Mouse (Mus musculus): ENCODE measurements around the gene Tpbg.
"Not testable (repeated sequence)": the region's sequence is repeated elsewhere in the genome, so short reads cannot be mapped to it uniquely, and the experiment has no call there.

Tpbg gene

GRCm38 (mm10) chr9:85842351-85843011 lies at the start of gene Tpbg:
Gene Tpbg (plus strand): TSS chr9:85842380.
- peak; percentile 39 for DNase-seq (ENCODE audit: low read depth, low spot score)

GRCm38 (mm10) chr9:85801986-85802385 lies 40.2 kb upstream of the Tpbg start:
- DNase-seq (ENCODE audit: low read depth, low spot score), result not testable (repeated sequence)

- DNase-seq (ENCODE audit: low read depth, low spot score), result no peak
These were observed 39.6 kb upstream of the Tpbg start for GRCm38 (mm10) chr9:85802563-85802962.

- DNase-seq (ENCODE audit: low read depth, low spot score), result no peak
These were observed 35.8 kb upstream of the Tpbg start for GRCm38 (mm10) chr9:85806411-85806810.

GRCm38 (mm10) chr9:85809246-85809645 lies 32.9 kb upstream of the Tpbg start:
- no peak for DNase-seq (ENCODE audit: low read depth, low spot score)

- DNase-seq (ENCODE audit: low read depth, low spot score), result no peak
These were observed 21.4 kb upstream of the Tpbg start for GRCm38 (mm10) chr9:85820829-85821228.

- DNase-seq (ENCODE audit: low read depth, low spot score), result no peak
These were observed 6.4 kb upstream of the Tpbg start for GRCm38 (mm10) chr9:85835521-85836425.

- no peak for DNase-seq (ENCODE audit: low read depth, low spot score)
These were observed 2.6 kb upstream of the Tpbg start for GRCm38 (mm10) chr9:85839626-85840025.

- DNase-seq (ENCODE audit: low read depth, low spot score), result peak; percentile 30
These were observed 289 bp upstream of the Tpbg start for GRCm38 (mm10) chr9:85841891-85842290.

- DNase-seq (ENCODE audit: low read depth, low spot score), result peak; percentile 35
These were observed 1.1 kb downstream of the Tpbg start for GRCm38 (mm10) chr9:85843031-85843890.

- no peak for DNase-seq (ENCODE audit: low read depth, low spot score)
These were observed 1.9 kb downstream of the Tpbg start for GRCm38 (mm10) chr9:85843891-85844646.

GRCm38 (mm10) chr9:85844647-85844983 lies 2.4 kb downstream of the Tpbg start:
- no peak for DNase-seq (ENCODE audit: low read depth, low spot score)

- no peak for DNase-seq (ENCODE audit: low read depth, low spot score)
These were observed 4.0 kb downstream of the Tpbg start for GRCm38 (mm10) chr9:85846186-85846585.

- no peak for DNase-seq (ENCODE audit: low read depth, low spot score)
These were observed 12.6 kb downstream of the Tpbg start for GRCm38 (mm10) chr9:85854780-85855179.

GRCm38 (mm10) chr9:85856511-85856910 lies 14.3 kb downstream of the Tpbg start:
- no peak for DNase-seq (ENCODE audit: low read depth, low spot score)

GRCm38 (mm10) chr9:85861065-85861464 lies 18.9 kb downstream of the Tpbg start:
- no peak for DNase-seq (ENCODE audit: low read depth, low spot score)

- no peak for DNase-seq (ENCODE audit: low read depth, low spot score)
These were observed 20.4 kb downstream of the Tpbg start for GRCm38 (mm10) chr9:85862562-85862961.

- no peak for DNase-seq (ENCODE audit: low read depth, low spot score)
These were observed 30.7 kb downstream of the Tpbg start for GRCm38 (mm10) chr9:85872908-85873307.

- no peak for DNase-seq (ENCODE audit: low read depth, low spot score)
These were observed 51.5 kb downstream of the Tpbg start for GRCm38 (mm10) chr9:85893681-85894080.

All from embryo, embryonic 11.5 days (tissue).